Mouse (Mus musculus) spleen, adult 2 months (tissue): ENCODE measurements around the gene Clip4.

Source experiments
- CTCF ChIP-seq: fragments of 200-500 bp; IDR thresholded peaks from 2 replicates; pipeline ENCODE4 v1.5.1; 2011; ENCODE audit warnings: mild to moderate bottlenecking, inconsistent platforms; ENCODE audit not compliant: insufficient read depth, insufficient read length, insufficient replicate concordance; ENCODE audit errors: extremely low read depth
- POLR2A ChIP-seq: fragments of 200-500 bp; IDR thresholded peaks from 2 replicates; pipeline ENCODE4 v1.6.1; 2011; ENCODE audit warnings: low read depth, low read length, inconsistent platforms

DNA sequence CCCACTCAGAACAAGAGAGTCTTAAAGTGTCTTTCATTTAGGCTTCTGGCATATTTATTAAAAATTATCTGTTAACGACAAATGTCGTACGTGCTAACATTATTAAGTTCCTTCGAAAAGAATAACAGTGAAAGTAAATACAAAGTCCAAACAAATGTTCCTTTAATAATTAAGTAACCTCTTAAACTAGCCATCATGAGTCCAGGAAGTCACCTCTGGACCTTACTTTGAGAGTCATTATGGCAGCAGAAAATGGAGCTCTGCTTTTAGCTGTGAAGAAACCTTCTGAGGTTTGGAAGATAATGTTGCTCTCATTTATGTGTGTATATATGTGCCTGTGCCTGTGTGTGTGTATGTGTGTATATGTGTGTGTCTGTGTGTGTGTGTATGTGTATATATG, 35.6 kb downstream of the Clip4 start:
- TF ChIP-seq CTCF = no peak
- no peak for TF ChIP-seq POLR2A
